Mouse (Mus musculus) liver, embryonic 14.5 days (tissue): ENCODE results near the gene Klhl40.

Source experiments
- CTCF ChIP-seq: IDR thresholded peaks from 2 replicates; pipeline ENCODE4 v1.5.1; 2016; ENCODE audit warnings: antibody characterized with exemption, low read depth, control low read depth
- EP300 ChIP-seq: IDR thresholded peaks from 2 replicates; pipeline ENCODE4 v1.6.1; 2016; ENCODE audit warnings: antibody characterized with exemption, low read depth

DNA sequence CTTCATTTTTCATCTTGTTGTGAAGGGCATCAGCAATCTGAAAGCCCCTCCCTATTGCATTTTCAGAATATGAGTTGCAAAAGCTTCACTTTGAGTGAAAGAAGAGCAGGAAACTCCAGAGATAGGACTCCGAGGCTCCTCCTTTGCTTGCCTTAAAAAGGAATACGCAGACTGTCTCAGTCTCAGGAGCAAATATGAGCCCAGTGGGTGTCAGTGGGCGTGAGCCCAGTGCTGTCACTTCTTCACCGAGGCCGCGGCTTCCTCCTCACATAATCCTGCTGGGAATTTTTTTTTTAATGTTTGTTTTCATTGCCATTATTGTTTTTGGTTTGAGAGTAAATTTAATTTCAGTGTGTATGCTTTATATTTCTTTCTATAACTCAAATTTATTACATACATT, 36.9 kb upstream of the Klhl40 start:
- TF ChIP-seq CTCF (no peak), EP300 (no peak)
